Mouse (Mus musculus): ENCODE measurements around the gene Rdh1. TPM values are rescaled to one million over a fixed set of nuclear protein-coding genes. Genes with fewer than 3 reads are reported as not detected.

Rdh1 gene
- total and polyA plus RNA-seq, 3 experiments, result 0.05 to 0.30 TPM; not detected in 1

GRCm38 (mm10) chr10:127745886-127746285 lies 13.6 kb upstream of the Rdh1 start:
- TF ChIP-seq POLR2AphosphoS5 (IDR thresholded peaks at IDR 0.05; ENCODE audit: insufficient replicate concordance, low read depth, low read length) (no peak), GATA2 (IDR thresholded peaks at IDR 0.05; ENCODE audit: borderline replicate concordance, low read depth, low read length) (no peak), TAL1 (conservative IDR thresholded peaks at IDR 0.05; ENCODE audit: low read depth, low read length) (no peak), CTCF (IDR thresholded peaks at IDR 0.05; ENCODE audit: low read depth, low read length) (no peak), GATA1 (IDR thresholded peaks at IDR 0.05; ENCODE audit: borderline replicate concordance, low read length) (no peak)
- ATAC-seq (ENCODE audit: extremely low read depth, insufficient number of reproducible peaks, low FRiP score, poor library complexity, severe bottlenecking) (no peak), DNase-seq (ENCODE audit: low spot score) (no peak)
- Histone ChIP-seq H3K9me3 (replicated peaks) (peaks cover 8% of the 10 kb centered on the region), H3K4me1 (ENCODE audit: insufficient read depth, low read depth, low read length) (peaks cover 43% of the 10 kb centered on the region), H3K36me3 (replicated peaks) (peaks cover 88% of the 10 kb centered on the region), H3K27me3 (ENCODE audit: insufficient read depth, low read length) (peaks cover 5% of the 10 kb centered on the region; the same call in 1 of the 2 replicates), H3K4me3 (ENCODE audit: low read depth, low read length) (no peak overlapping the region)

- no peak for ATAC-seq (ENCODE audit: extremely low read depth, insufficient number of reproducible peaks, low FRiP score, poor library complexity, severe bottlenecking)
- Histone ChIP-seq H3K27me3 (ENCODE audit: insufficient read depth, low read length) (peaks cover 5% of the 10 kb centered on the region; the same call in 1 of the 2 replicates), H3K9me3 (replicated peaks) (peaks cover 8% of the 10 kb centered on the region), H3K4me3 (ENCODE audit: low read depth, low read length) (no peak overlapping the region), H3K36me3 (replicated peaks) (peaks cover 75% of the 10 kb centered on the region), H3K4me1 (ENCODE audit: insufficient read depth, low read depth, low read length) (peaks cover 29% of the 10 kb centered on the region)
- TF ChIP-seq CTCF (IDR thresholded peaks at IDR 0.05; ENCODE audit: low read depth, low read length) (no peak), GATA1 (IDR thresholded peaks at IDR 0.05; ENCODE audit: borderline replicate concordance, low read length) (no peak), GATA2 (IDR thresholded peaks at IDR 0.05; ENCODE audit: borderline replicate concordance, low read depth, low read length) (no peak), TAL1 (conservative IDR thresholded peaks at IDR 0.05; ENCODE audit: low read depth, low read length) (no peak)
- no peak for DNase-seq (ENCODE audit: low spot score)
Observed at GRCm38 (mm10) chr10:127747254-127747653, 12.3 kb upstream of the Rdh1 start.

GRCm38 (mm10) chr10:127748847-127749612 lies 10.5 kb upstream of the Rdh1 start:
- Histone ChIP-seq H3K36me3 (replicated peaks) (peaks cover 57% of the 10 kb centered on the region), H3K27me3 (ENCODE audit: insufficient read depth, low read length) (peaks cover 5% of the 10 kb centered on the region; the same call in 1 of the 2 replicates), H3K4me3 (ENCODE audit: low read depth, low read length) (no peak overlapping the region), H3K9me3 (replicated peaks) (no peaks in the 10 kb centered on the region), H3K4me1 (ENCODE audit: insufficient read depth, low read depth, low read length) (peaks cover 17% of the 10 kb centered on the region)
- TF ChIP-seq GATA2 (IDR thresholded peaks at IDR 0.05; ENCODE audit: borderline replicate concordance, low read depth, low read length) (no peak), CTCF (IDR thresholded peaks at IDR 0.05; ENCODE audit: low read depth, low read length) (no peak), POLR2AphosphoS5 (IDR thresholded peaks at IDR 0.05; ENCODE audit: insufficient replicate concordance, low read depth, low read length) (no peak), GATA1 (IDR thresholded peaks at IDR 0.05; ENCODE audit: borderline replicate concordance, low read length) (no peak), TAL1 (conservative IDR thresholded peaks at IDR 0.05; ENCODE audit: low read depth, low read length) (no peak)
- DNase-seq (ENCODE audit: low spot score), result no peak
- no peak for ATAC-seq (ENCODE audit: extremely low read depth, insufficient number of reproducible peaks, low FRiP score, poor library complexity, severe bottlenecking)

GRCm38 (mm10) chr10:127750136-127750777 lies 9.3 kb upstream of the Rdh1 start:
- Histone ChIP-seq H3K4me1 (ENCODE audit: insufficient read depth, low read depth, low read length) (peaks cover 12% of the 10 kb centered on the region), H3K9me3 (replicated peaks) (no peaks in the 10 kb centered on the region), H3K4me3 (ENCODE audit: low read depth, low read length) (no peak overlapping the region), H3K36me3 (replicated peaks) (peaks cover 45% of the 10 kb centered on the region), H3K27me3 (ENCODE audit: insufficient read depth, low read length) (peaks cover 5% of the 10 kb centered on the region; the same call in 1 of the 2 replicates)
- no peak for DNase-seq (ENCODE audit: low spot score)
- no peak for TF ChIP-seq GATA2 (IDR thresholded peaks at IDR 0.05; ENCODE audit: borderline replicate concordance, low read depth, low read length)
- TF ChIP-seq CTCF (IDR thresholded peaks at IDR 0.05; ENCODE audit: low read depth, low read length), result no peak
- TF ChIP-seq TAL1 (conservative IDR thresholded peaks at IDR 0.05; ENCODE audit: low read depth, low read length), result no peak
- no peak for TF ChIP-seq GATA1 (IDR thresholded peaks at IDR 0.05; ENCODE audit: borderline replicate concordance, low read length)
- no peak for TF ChIP-seq POLR2AphosphoS5 (IDR thresholded peaks at IDR 0.05; ENCODE audit: insufficient replicate concordance, low read depth, low read length)
- ATAC-seq (ENCODE audit: extremely low read depth, insufficient number of reproducible peaks, low FRiP score, poor library complexity, severe bottlenecking), result no peak

GRCm38 (mm10) chr10:127751548-127751947 lies 8.0 kb upstream of the Rdh1 start, which contains the start of gene Gpr182:
Gene Gpr182, minus strand, starts transcription at chr10:127751732.
- ATAC-seq (ENCODE audit: extremely low read depth, insufficient number of reproducible peaks, low FRiP score, poor library complexity, severe bottlenecking) (no peak), DNase-seq (ENCODE audit: low spot score) (no peak)
- H3K4me3 ChIP-seq (ENCODE audit: low read depth, low read length), result no peak within 1 kb of the TSS
- peaks cover 7% of the 10 kb centered on the region for H3K4me1 ChIP-seq (ENCODE audit: insufficient read depth, low read depth, low read length)
- TF ChIP-seq TAL1 (conservative IDR thresholded peaks at IDR 0.05; ENCODE audit: low read depth, low read length), result no peak
- TF ChIP-seq GATA1 (IDR thresholded peaks at IDR 0.05; ENCODE audit: borderline replicate concordance, low read length), result no peak
- TF ChIP-seq POLR2AphosphoS5 (IDR thresholded peaks at IDR 0.05; ENCODE audit: insufficient replicate concordance, low read depth, low read length), result no peak
- TF ChIP-seq GATA2 (IDR thresholded peaks at IDR 0.05; ENCODE audit: borderline replicate concordance, low read depth, low read length), result no peak
- no peak for TF ChIP-seq CTCF (IDR thresholded peaks at IDR 0.05; ENCODE audit: low read depth, low read length)
- H3K9me3 ChIP-seq (replicated peaks), result no peaks in the 10 kb centered on the region
- peaks cover 5% of the 10 kb centered on the region; the same call in 1 of the 2 replicates for H3K27me3 ChIP-seq (ENCODE audit: insufficient read depth, low read length)
- peaks cover 33% of the 10 kb centered on the region for H3K36me3 ChIP-seq (replicated peaks)

GRCm38 (mm10) chr10:127754566-127755166 lies 4.9 kb upstream of the Rdh1 start:
- TF ChIP-seq TAL1 (conservative IDR thresholded peaks at IDR 0.05; ENCODE audit: low read depth, low read length) (no peak), POLR2AphosphoS5 (IDR thresholded peaks at IDR 0.05; ENCODE audit: insufficient replicate concordance, low read depth, low read length) (no peak), GATA1 (IDR thresholded peaks at IDR 0.05; ENCODE audit: borderline replicate concordance, low read length) (no peak), GATA2 (IDR thresholded peaks at IDR 0.05; ENCODE audit: borderline replicate concordance, low read depth, low read length) (no peak), CTCF (IDR thresholded peaks at IDR 0.05; ENCODE audit: low read depth, low read length) (no peak)
- H3K36me3 ChIP-seq (replicated peaks), result peaks cover 5% of the 10 kb centered on the region
- no peak overlapping the region for H3K4me3 ChIP-seq (ENCODE audit: low read depth, low read length)
- no peak for DNase-seq (ENCODE audit: low spot score)
- H3K27me3 ChIP-seq (ENCODE audit: insufficient read depth, low read length), result peaks cover 9% of the 10 kb centered on the region; the same call in 1 of the 2 replicates
- no peaks in the 10 kb centered on the region for H3K9me3 ChIP-seq (replicated peaks)
- no peak for ATAC-seq (ENCODE audit: extremely low read depth, insufficient number of reproducible peaks, low FRiP score, poor library complexity, severe bottlenecking)
- peaks cover 4% of the 10 kb centered on the region; the same call in 1 of the 2 replicates for H3K4me1 ChIP-seq (ENCODE audit: insufficient read depth, low read depth, low read length)

Data from G1E (cell line).